Mouse (Mus musculus) limb, embryonic 14.5 days (tissue): ENCODE measurements around the gene Mavs. TPM values are rescaled to one million over a fixed set of nuclear protein-coding genes. Genes with fewer than 3 reads are reported as not detected.

Experiments
- ATAC-seq: fragments of 200-750 bp; cut with Nextera tagmentation; 2 replicates; pipeline ENCODE4 v1.8.0; 2017; ENCODE audit warnings: low read depth, moderate number of reproducible peaks, moderate TSS enrichment; ENCODE audit not compliant: low FRiP score
- DNase-seq: peaks from one replicate; pipeline ENCODE4 v3.0.0-alpha.2; 2015; ENCODE audit warnings: low spot score
- H3K27ac ChIP-seq: fragments of 300-500 bp; sonication (generic); replicated peaks from 2 replicates; pipeline ENCODE4 v1.5.1; 2014; ENCODE audit warnings: low read depth, mild to moderate bottlenecking, low read length, moderate library complexity, mixed read lengths
- H3K27me3 ChIP-seq: fragments of 300-500 bp; sonication (generic); 2 replicates; pipeline ENCODE4 v1.6.1; 2014; ENCODE audit warnings: low read length, mixed read lengths; ENCODE audit not compliant: control insufficient read depth, insufficient read depth
- H3K36me3 ChIP-seq: fragments of 300-500 bp; sonication (generic); 2 replicates; pipeline ENCODE4 v1.6.1; 2014; ENCODE audit warnings: mild to moderate bottlenecking, low read length, moderate library complexity, mixed read lengths; ENCODE audit not compliant: control insufficient read depth, insufficient read depth
- H3K4me1 ChIP-seq: fragments of 300-500 bp; sonication (generic); 2 replicates; pipeline ENCODE4 v1.6.1; 2014; ENCODE audit warnings: antibody characterized with exemption, low read length, mixed read lengths; ENCODE audit not compliant: control insufficient read depth, insufficient read depth
- H3K4me2 ChIP-seq: fragments of 300-500 bp; sonication (generic); replicated peaks from 2 replicates; pipeline ENCODE4 v1.6.1; 2014; ENCODE audit warnings: low read depth, mild to moderate bottlenecking, low read length, moderate library complexity; ENCODE audit not compliant: severe bottlenecking
- H3K4me3 ChIP-seq: fragments of 300-500 bp; sonication (generic); replicated peaks from 2 replicates; pipeline ENCODE4 v1.5.1; 2014; ENCODE audit warnings: low read length
- H3K9ac ChIP-seq: fragments of 300-500 bp; sonication (generic); 2 replicates; pipeline ENCODE4 v1.6.1; 2014; ENCODE audit warnings: mild to moderate bottlenecking, low read depth, low read length, moderate library complexity; ENCODE audit not compliant: severe bottlenecking
- H3K9me3 ChIP-seq: fragments of 300-500 bp; sonication (generic); 2 replicates; pipeline ENCODE4 v1.6.1; 2016; ENCODE audit warnings: low read length; ENCODE audit not compliant: control insufficient read depth
- POLR2A ChIP-seq: fragments of 200-500 bp; IDR thresholded peaks from 2 replicates; pipeline ENCODE4 v1.8.0; 2012; ENCODE audit warnings: inconsistent platforms, mild to moderate bottlenecking, moderate library complexity, borderline replicate concordance; ENCODE audit not compliant: insufficient read depth, insufficient read length; ENCODE audit errors: extremely low read depth
- WGBS: fragments of 180-500 bp; shearing (Covaris S2); extraction: QIAGEN DNeasy Blood & Tissue Kit; methylation state at CpG from one replicate; pipeline ENCODE4 v1.1.7; 2014; 5-methylcytosine and 5-hydroxymethylcytosine counted together
- polyA plus RNA-seq, 2 experiments: library from polyadenylated mRNA; depleted of rRNA in 1 of 2; stranded (reverse) in 1 of 2; unstranded in 1 of 2; fragments of >200 nt; fragmentation: Nextera tagmentation in 1 of 2; extraction: Ambion mirVana in 1 of 2; gene quantifications; 2 replicates each; pipeline versions ENCODE4 v1.2.1 to v1.2.3; 2012 to 2014

The Mavs gene
- polyA plus RNA-seq, 2 experiments = 18.6 to 27.4 TPM

- no peaks in the 10 kb centered on the region for H3K27me3 ChIP-seq
- DNase-seq = no peak
- 76% methylated on average over 7 of the region's 7 CpGs for WGBS
- H3K27ac ChIP-seq = no peak overlapping the region
- ATAC-seq = no peak
- TF ChIP-seq POLR2A = no peak
- H3K4me3 ChIP-seq = no peak overlapping the region
- no peaks in the 10 kb centered on the region for H3K9me3 ChIP-seq
- H3K4me1 ChIP-seq = peaks cover 2% of the 10 kb centered on the region
- H3K4me2 ChIP-seq = no peak overlapping the region
- H3K9ac ChIP-seq = no peak overlapping the region
- peaks cover 8% of the 10 kb centered on the region; the same call in 1 of the 2 replicates for H3K36me3 ChIP-seq
Measured at GRCm38 (mm10) chr2:131215941-131216858, 17.7 kb upstream of the Mavs start.

GRCm38 (mm10) chr2:131220030-131220429, 13.8 kb upstream of the Mavs start:
- H3K36me3 ChIP-seq = no peaks in the 10 kb centered on the region
- WGBS = 77% methylated on average over 4 of the region's 4 CpGs
- ATAC-seq = no peak

GRCm38 (mm10) chr2:131221853-131222515, 11.9 kb upstream of the Mavs start:
- TF ChIP-seq POLR2A = no peak
- Histone ChIP-seq H3K9me3 (no peaks in the 10 kb centered on the region), H3K9ac (no peak overlapping the region), H3K27me3 (no peaks in the 10 kb centered on the region), H3K36me3 (no peaks in the 10 kb centered on the region), H3K4me2 (no peak overlapping the region), H3K4me1 (no peaks in the 10 kb centered on the region), H3K27ac (no peak overlapping the region), H3K4me3 (no peak overlapping the region)
- DNase-seq (no peak), ATAC-seq (no peak)
- WGBS = 77% methylated on average over 3 of the region's 3 CpGs

More at GRCm38 (mm10) chr2:131220030-131220429, 13.8 kb upstream of the Mavs start:
- TF ChIP-seq POLR2A = no peak
- Histone ChIP-seq H3K9ac (no peak overlapping the region), H3K4me2 (no peak overlapping the region), H3K9me3 (no peaks in the 10 kb centered on the region), H3K4me3 (no peak overlapping the region), H3K4me1 (no peaks in the 10 kb centered on the region), H3K27me3 (no peaks in the 10 kb centered on the region), H3K27ac (no peak overlapping the region)
- DNase-seq = no peak

GRCm38 (mm10) chr2:131222562-131222961, 11.3 kb upstream of the Mavs start:
- no peak overlapping the region for H3K4me2 ChIP-seq
- no peak overlapping the region for H3K4me3 ChIP-seq
- H3K4me1 ChIP-seq = no peaks in the 10 kb centered on the region
- no peaks in the 10 kb centered on the region for H3K27me3 ChIP-seq
- no peak for TF ChIP-seq POLR2A
- no peak overlapping the region for H3K27ac ChIP-seq
- DNase-seq (no peak), ATAC-seq (no peak)
- 61% methylated on average over 5 of the region's 5 CpGs for WGBS
- no peaks in the 10 kb centered on the region for H3K9me3 ChIP-seq
- H3K36me3 ChIP-seq = no peaks in the 10 kb centered on the region
- no peak overlapping the region for H3K9ac ChIP-seq

GRCm38 (mm10) chr2:131223569-131223968, 10.3 kb upstream of the Mavs start:
- H3K27me3 ChIP-seq = no peaks in the 10 kb centered on the region
- no peak overlapping the region for H3K9ac ChIP-seq
- no peak overlapping the region for H3K4me2 ChIP-seq
- no peak overlapping the region for H3K27ac ChIP-seq
- WGBS = 50% methylated on average over 1 of the region's 1 CpGs
- H3K36me3 ChIP-seq = no peaks in the 10 kb centered on the region
- H3K4me3 ChIP-seq = no peak overlapping the region
- ATAC-seq = no peak
- H3K9me3 ChIP-seq = no peaks in the 10 kb centered on the region
- DNase-seq = no peak
- H3K4me1 ChIP-seq = no peaks in the 10 kb centered on the region
- no peak for TF ChIP-seq POLR2A
